Mouse (Mus musculus) CD4-positive helper T cell, adult 2 months (primary cell): ENCODE measurements around the gene Cyp39a1.

Experiments
- DNase-seq: peaks from one replicate; pipeline ENCODE4 v3.0.0-alpha.2; 2012; ENCODE audit warnings: low read depth, missing footprints, low spot score

Cyp39a1 gene

GRCm38 (mm10) chr17:43677317-43677716 is 10.1 kb downstream of the Cyp39a1 start:
- no peak for DNase-seq

GRCm38 (mm10) chr17:43684086-43684485 is 16.9 kb downstream of the Cyp39a1 start:
- DNase-seq, result no peak

DNA sequence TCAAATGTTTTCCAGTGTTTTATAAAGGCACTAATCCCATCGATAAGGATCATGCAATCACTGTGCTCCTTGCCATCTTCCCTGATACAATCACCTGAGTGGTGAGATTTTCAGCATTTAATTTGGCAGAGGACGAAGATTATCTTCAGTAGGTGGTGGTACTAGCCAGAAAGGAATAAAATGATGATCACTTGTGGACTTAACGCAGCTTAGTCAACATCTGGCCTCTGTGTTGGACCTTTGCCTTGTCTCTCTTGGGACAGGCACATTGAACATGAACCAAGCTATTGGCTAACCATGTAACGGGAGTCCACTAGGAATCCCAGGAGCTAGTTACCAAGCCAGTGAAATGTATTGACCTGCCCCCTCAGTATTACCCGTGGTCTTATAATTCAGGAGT is 17.4 kb downstream of the Cyp39a1 start:
- DNase-seq, result no peak

DNA sequence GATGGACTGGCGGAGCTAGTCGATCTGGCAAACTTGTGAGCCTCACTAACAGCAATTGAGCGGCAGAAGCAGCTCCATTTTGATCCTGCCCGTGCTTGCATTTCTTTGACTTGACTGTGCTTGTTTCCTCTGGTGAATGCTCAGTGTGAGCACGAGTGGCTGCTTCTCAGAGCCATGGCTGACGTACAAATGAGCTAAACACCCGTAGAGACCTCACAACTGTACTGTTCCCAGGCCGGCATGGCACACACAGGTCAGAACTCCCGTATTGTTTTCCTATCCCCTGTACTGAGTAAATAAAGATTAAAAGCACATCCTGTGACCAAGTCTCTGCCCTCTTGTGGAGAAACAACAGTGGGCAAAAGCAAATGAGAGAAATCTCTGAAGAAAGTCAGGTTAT is 22.4 kb downstream of the Cyp39a1 start:
- no peak for DNase-seq

- DNase-seq, result peak; percentile 59
These were observed 31.9 kb downstream of the Cyp39a1 start for GRCm38 (mm10) chr17:43698997-43699649.

- DNase-seq, result peak; percentile 21
These were observed 33.8 kb downstream of the Cyp39a1 start for GRCm38 (mm10) chr17:43701060-43701459.

DNA sequence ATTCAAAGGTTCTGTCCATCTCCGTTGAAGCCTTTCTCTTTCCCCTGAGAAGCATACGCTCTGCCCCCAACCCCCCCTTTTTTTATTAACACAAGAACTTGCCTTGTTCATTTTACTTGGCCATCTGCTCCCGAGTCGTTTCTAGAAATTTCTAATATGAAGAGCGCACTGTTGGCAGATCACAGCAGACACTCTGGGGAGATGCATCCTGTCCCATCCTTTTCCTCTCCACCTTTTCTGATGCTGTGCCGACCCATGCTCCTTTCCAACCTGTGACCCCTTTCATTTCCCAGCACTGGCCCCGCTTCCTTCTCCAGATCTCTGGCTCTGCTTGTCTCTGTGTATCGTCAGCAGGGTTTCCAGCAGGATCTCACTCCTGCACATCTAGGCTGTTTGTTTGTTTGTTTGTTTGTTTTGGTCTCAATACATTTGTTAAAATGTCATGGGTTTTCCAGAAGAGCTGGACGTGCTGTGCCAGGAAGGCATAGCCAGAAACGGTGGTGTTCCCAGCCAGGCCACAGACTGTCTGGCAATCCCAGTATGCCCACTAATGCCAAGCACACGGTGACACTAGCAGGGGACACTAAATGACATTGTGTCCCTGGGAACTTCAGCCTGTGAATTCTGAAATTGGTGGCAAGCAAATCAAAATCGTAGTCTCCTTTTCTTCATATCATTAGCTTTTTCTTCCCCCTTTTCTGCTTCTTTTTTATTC is 37.1 kb downstream of the Cyp39a1 start:
- DNase-seq, result no peak

GRCm38 (mm10) chr17:43706749-43707148 is 39.5 kb downstream of the Cyp39a1 start:
- DNase-seq, result no peak

DNA sequence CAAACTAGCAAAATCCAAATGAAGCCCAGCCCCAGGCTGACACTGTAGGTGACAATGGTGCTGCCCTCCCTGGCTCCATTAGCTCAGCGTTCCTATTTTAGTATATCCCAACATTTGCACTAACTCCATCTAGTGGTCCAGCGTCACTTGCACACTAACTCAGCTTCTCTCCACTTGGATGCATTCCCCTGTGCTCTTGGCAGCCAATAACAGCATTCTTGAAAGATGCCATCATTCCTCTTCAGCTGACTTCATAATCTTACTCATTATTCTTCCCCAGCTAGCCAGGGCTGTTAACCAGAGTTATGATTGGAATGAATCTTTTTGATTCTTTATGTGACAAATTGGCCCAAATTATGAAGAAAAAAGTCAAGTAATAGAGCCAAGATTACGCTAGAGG is 40.0 kb downstream of the Cyp39a1 start:
- DNase-seq, result no peak

DNA sequence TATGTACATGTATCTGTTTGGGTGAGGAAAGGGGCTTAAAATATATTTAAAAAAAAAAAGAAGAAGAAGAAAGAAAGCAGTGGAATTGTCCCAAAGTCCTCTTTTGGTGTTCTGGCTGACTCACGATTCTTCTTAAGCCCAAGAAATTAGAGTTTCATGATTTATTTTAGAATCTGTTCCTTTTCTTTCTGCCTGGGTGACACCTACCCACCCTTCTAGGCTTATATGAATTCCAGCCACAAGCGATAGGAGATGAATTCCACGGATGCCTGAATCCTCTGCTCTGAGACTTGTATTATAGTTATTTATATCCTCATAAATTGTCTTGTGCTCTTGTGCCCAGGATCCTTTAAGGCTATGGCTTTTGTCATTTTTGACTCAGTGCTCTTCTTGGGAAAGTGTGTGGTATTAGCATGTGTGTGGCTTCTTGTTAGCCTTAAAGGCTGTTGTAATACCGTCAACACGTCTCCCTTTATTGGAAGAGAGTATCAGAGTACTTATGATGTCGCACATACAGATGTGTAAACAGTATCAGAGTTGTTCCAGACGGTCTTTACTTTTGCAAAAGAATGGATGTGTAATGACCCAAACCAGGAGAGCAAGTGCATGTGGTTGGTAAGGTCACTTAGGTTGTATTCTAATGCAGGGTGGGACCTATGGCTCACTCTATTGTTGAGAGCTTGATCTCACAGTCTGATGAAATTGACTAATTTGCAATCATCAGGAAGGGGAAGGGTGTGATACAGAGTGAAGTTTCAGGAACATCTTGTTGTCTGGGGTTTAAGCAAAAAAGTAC is 44.5 kb downstream of the Cyp39a1 start:
- DNase-seq, result no peak

- no peak for DNase-seq
These were observed 47.0 kb downstream of the Cyp39a1 start for GRCm38 (mm10) chr17:43714191-43714590.

DNA sequence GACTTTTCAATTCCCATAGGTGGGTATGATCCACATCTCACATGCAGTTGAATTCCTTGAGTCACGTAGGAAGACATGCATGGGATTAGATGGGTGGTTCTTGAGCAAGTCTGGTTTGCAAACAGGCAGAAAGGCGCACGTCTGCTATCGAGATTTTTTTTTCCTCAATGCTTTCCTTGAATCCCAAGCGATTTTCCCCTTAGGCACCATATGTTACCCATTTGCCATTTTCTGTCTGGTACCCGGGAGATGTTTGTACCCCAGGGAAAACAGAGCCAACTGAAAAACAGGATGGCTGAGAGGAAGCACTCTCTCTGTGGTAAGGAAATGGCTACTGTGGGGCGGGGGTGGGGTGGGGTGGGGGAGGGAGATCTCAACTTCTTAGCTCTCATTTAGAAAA is 49.4 kb downstream of the Cyp39a1 start:
- DNase-seq, result no peak

DNA sequence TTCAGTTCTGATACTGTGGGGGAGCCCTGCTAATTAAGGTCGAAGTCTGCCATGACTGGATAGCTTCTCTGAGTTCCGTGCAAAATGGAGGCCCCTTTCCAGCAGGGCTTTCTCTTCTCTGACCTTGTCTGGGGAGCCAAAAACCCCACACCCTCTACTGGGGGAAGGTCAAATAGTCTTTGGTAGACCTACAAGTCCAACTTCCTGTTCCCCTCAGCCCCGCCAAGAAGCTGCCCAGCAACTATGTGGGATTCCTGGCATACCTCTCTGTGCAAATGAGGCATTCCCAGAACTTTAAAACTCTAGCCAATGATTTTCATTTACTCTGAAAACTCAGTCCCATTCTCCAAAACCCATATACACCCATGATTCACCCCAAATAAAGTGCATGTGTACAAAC is 52.2 kb downstream of the Cyp39a1 start:
- DNase-seq, result no peak

GRCm38 (mm10) chr17:43724480-43724879 is 57.3 kb downstream of the Cyp39a1 start:
- no peak for DNase-seq

- no peak for DNase-seq
These were observed 64.1 kb downstream of the Cyp39a1 start for GRCm38 (mm10) chr17:43731327-43731726.

DNA sequence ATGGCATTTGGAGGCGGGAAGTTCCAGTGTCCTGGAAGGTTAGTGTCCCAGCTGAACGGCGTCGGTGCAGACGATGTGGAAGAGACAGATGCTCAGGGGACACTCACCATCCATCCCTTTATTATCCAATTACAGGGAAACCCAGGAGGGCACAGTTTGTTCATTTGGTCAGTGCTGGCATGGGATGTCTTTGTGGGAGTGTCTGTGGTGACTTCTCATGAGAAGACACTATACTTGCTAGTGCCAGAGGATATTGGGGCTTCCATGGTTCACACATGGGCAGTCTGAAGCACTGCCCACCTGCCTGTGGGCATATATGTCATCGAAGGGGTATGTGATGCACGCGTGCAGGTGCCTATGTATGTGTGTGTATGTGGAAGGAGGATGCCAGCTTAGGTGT is 64.8 kb downstream of the Cyp39a1 start:
- no peak for DNase-seq

DNA sequence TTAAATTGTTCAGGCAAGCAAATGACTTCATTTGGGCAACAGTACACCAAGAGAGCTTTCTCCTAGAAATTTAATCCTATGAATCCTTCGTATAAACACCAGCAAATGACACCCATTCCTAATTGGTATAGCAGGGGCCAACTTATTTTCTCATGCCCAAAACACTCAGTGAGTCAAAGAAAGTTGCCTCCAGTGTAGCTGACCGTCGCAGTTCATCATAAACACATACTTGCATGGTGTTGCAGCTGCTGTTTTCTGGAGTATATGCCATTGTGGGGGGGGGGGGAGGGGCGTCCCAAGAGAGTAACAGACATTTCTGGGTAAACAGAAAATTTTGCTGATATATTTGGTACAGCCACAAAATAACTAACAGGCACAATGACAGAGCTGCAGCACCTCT is 67.0 kb downstream of the Cyp39a1 start:
- DNase-seq, result no peak

DNA sequence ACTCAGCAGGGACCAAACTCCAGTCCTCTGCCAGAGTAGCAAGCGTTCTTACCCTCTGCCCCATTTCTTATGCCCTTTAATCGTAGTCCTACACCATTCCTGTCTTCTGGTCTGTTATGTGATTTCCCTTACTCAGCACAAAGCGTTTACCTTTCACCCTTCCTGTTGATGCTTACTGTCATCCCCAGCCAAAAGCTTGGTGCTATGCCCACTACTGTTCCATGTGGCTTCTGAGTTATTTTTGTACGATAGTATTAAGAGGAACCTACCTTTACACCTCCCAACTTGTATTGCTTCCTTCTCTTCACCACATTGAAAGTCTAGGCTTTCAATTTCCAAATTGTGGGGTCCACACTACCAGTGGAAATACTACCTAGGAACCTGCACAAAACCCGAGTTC is 76.7 kb downstream of the Cyp39a1 start:
- DNase-seq, result no peak

- DNase-seq, result no peak
These were observed 77.2 kb downstream of the Cyp39a1 start for GRCm38 (mm10) chr17:43744425-43744824.

DNA sequence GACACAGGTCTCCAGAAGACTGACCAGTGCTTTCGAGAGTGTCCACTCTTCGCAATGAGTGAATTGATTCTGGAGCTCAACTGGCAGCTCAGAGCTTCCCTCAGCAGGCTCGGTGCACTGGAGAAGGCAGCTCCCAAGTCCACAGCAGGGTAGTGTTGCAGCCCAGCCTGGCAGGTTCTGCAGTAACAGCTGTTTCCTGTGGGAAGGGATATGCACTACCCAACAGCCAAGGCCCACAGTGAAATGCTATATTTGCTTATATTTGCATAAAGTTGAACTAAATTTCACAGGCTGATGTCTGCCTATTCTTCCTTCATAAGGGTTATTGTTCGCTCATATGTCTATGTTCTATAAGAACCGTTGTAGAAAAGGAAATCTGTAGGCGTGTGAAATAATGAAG is 83.9 kb downstream of the Cyp39a1 start:
- no peak for DNase-seq

GRCm38 (mm10) chr17:43752811-43753210 is 85.6 kb downstream of the Cyp39a1 start:
- no peak for DNase-seq

DNA sequence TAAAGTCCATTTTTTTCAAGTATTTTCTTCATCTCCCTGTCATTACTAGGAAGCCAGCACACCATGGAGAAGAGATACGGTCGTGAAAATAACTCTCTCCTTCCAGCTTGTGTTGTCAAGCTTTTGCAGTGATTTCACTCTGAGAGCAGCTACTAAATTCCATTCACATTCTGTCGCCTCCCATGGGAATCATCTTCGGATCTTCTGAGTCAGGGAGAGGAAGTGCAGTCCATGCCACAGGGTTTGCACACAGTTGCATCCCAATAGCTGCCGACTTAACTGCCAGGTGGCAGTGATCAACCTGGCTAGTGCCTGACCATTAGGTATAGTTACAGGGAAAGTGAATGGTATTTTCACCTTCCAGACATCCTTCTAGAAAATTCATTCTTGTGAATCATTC is 87.5 kb downstream of the Cyp39a1 start:
- no peak for DNase-seq
